Mouse (Mus musculus) monocyte, adult 59 days (primary cell): ENCODE results near the gene Cxcl10. TPM values are rescaled to one million over a fixed set of nuclear protein-coding genes. Genes with fewer than 3 reads are reported as not detected.

Experiments used
- total RNA-seq, 2 experiments: library from RNA; stranded (reverse); gene quantifications; one replicate each; pipeline ENCODE4 v1.2.4; 2023

Cxcl10 gene
- 10 to 100 TPM; 13.8 to 16.7 TPM for total RNA-seq

GRCm38 (mm10) chr5:92348794-92349413 is at the start of gene Cxcl10:
Gene Cxcl10, minus strand, starts transcription at chr5:92348889.

GRCm38 (mm10) chr5:92331635-92332338 is 16.9 kb downstream of the Cxcl10 start, which contains the start of gene Art3:
Gene Art3, plus strand, starts transcription at chr5:92331827.

GRCm38 (mm10) chr5:92327929-92328328 is 20.8 kb downstream of the Cxcl10 start, which contains the start of gene Cxcl9:
Gene Cxcl9, minus strand, starts transcription at chr5:92328079.

GRCm38 (mm10) chr5:92309681-92310511 is 38.8 kb downstream of the Cxcl10 start, which contains the start of gene Sdad1:
Gene Sdad1, minus strand, starts transcription at chr5:92310479.

Other genes starting within 250 kb of the Cxcl10 start
- 10 to 100 TPM; 65.3 to 67.5 TPM for gene Uso1, start 211.0 kb downstream of the Cxcl10 start, total RNA-seq
- not detected for gene U90926, start 133.5 kb downstream of the Cxcl10 start, total RNA-seq
- 1 to 10 TPM; 2.0 to 3.7 TPM for gene Ppef2, start 92.6 kb downstream of the Cxcl10 start, total RNA-seq
- gene Naaa, start 70.7 kb downstream of the Cxcl10 start, total RNA-seq: 100 to 1,000 TPM; 153 to 163 TPM
- gene Sdad1, start 38.4 kb downstream of the Cxcl10 start, total RNA-seq: 10 to 100 TPM; 49.7 to 57.0 TPM
- 10 to 100 TPM; 10.4 to 12.1 TPM for gene Cxcl9, start 20.8 kb downstream of the Cxcl10 start, total RNA-seq
- not detected for gene Art3, start 17.1 kb downstream of the Cxcl10 start, total RNA-seq
- gene Nup54, start 86.3 kb upstream of the Cxcl10 start, total RNA-seq: 10 to 100 TPM; 30.2 to 35.7 TPM
- gene Scarb2, start 157.9 kb upstream of the Cxcl10 start, total RNA-seq: 10 to 100 TPM; 79.3 to 86.0 TPM
- gene Fam47e, start 206.2 kb upstream of the Cxcl10 start, total RNA-seq: not detected